Mouse (Mus musculus) thymus, postnatal 0 days (tissue): ENCODE measurements around the gene Uvrag. TPM values are rescaled to one million over a fixed set of nuclear protein-coding genes. Genes with fewer than 3 reads are reported as not detected.
"Not testable (repeated sequence)": the region's sequence is repeated elsewhere in the genome, so short reads cannot be mapped to it uniquely, and the experiment has no call there.

ENCODE experiments used
- DNase-seq: peaks from one replicate; pipeline ENCODE4 v3.0.0-alpha.2; 2015; ENCODE audit warnings: low spot score
- polyA plus RNA-seq: library from polyadenylated mRNA; unstranded; fragments of >200 nt; fragmentation: Nextera tagmentation; extraction: Ambion mirVana; gene quantifications from 2 replicates; pipeline ENCODE4 v1.2.1, GENCODE M21; 2015

Uvrag gene
- polyA plus RNA-seq, 1 experiment from 2014 or later, result 30.9 TPM

- DNase-seq, result no peak
These were observed 40.9 kb downstream of the Uvrag start for GRCm38 (mm10) chr7:99100087-99100486.

- no peak for DNase-seq
These were observed 43.2 kb downstream of the Uvrag start for GRCm38 (mm10) chr7:99097781-99098180.

- DNase-seq, result no peak
These were observed 43.8 kb downstream of the Uvrag start for GRCm38 (mm10) chr7:99097128-99097527.

GRCm38 (mm10) chr7:99095191-99095590 lies 45.8 kb downstream of the Uvrag start:
- peak; percentile 58 for DNase-seq

GRCm38 (mm10) chr7:99094336-99094735 lies 46.6 kb downstream of the Uvrag start:
- DNase-seq, result no peak

GRCm38 (mm10) chr7:99091915-99092645 lies 48.9 kb downstream of the Uvrag start:
- DNase-seq, result no peak

GRCm38 (mm10) chr7:99089716-99090115 lies 51.2 kb downstream of the Uvrag start:
- no peak for DNase-seq

GRCm38 (mm10) chr7:99088576-99089346 lies 52.2 kb downstream of the Uvrag start:
- DNase-seq, result no peak

GRCm38 (mm10) chr7:99087581-99087980 lies 53.4 kb downstream of the Uvrag start:
- no peak for DNase-seq

GRCm38 (mm10) chr7:99086646-99087443 lies 54.1 kb downstream of the Uvrag start:
- peak; percentile 93 for DNase-seq

GRCm38 (mm10) chr7:99085249-99085648 lies 55.7 kb downstream of the Uvrag start:
- no peak for DNase-seq

- peak; percentile 61 for DNase-seq
These were observed 61.4 kb downstream of the Uvrag start for GRCm38 (mm10) chr7:99079522-99079921.

GRCm38 (mm10) chr7:99078805-99079204 lies 62.1 kb downstream of the Uvrag start:
- DNase-seq, result no peak

- DNase-seq, result no peak
These were observed 63.7 kb downstream of the Uvrag start for GRCm38 (mm10) chr7:99077234-99077633.

GRCm38 (mm10) chr7:99075101-99075500 lies 65.8 kb downstream of the Uvrag start:
- no peak for DNase-seq

- peak; percentile 25 for DNase-seq
These were observed 67.1 kb downstream of the Uvrag start for GRCm38 (mm10) chr7:99073734-99074372.

GRCm38 (mm10) chr7:99067710-99068109 lies 73.2 kb downstream of the Uvrag start:
- DNase-seq, result no peak

GRCm38 (mm10) chr7:99065920-99066319 lies 75.0 kb downstream of the Uvrag start:
- no peak for DNase-seq

GRCm38 (mm10) chr7:99065391-99065831 lies 75.5 kb downstream of the Uvrag start:
- DNase-seq, result no peak

GRCm38 (mm10) chr7:99064795-99065194 lies 76.1 kb downstream of the Uvrag start:
- DNase-seq, result no peak

GRCm38 (mm10) chr7:99062263-99062662 lies 78.7 kb downstream of the Uvrag start:
- DNase-seq, result not testable (repeated sequence)
